Mouse (Mus musculus): Measurements from ENCODE around the gene Mrpl45. TPM values are rescaled to one million over a fixed set of nuclear protein-coding genes. Genes with fewer than 3 reads are reported as not detected.
"Not testable (repeated sequence)": the region's sequence is repeated elsewhere in the genome, so short reads cannot be mapped to it uniquely, and the experiment has no call there.

Mrpl45 gene
- polyA plus RNA-seq, 1 experiment, result 103 TPM

DNA sequence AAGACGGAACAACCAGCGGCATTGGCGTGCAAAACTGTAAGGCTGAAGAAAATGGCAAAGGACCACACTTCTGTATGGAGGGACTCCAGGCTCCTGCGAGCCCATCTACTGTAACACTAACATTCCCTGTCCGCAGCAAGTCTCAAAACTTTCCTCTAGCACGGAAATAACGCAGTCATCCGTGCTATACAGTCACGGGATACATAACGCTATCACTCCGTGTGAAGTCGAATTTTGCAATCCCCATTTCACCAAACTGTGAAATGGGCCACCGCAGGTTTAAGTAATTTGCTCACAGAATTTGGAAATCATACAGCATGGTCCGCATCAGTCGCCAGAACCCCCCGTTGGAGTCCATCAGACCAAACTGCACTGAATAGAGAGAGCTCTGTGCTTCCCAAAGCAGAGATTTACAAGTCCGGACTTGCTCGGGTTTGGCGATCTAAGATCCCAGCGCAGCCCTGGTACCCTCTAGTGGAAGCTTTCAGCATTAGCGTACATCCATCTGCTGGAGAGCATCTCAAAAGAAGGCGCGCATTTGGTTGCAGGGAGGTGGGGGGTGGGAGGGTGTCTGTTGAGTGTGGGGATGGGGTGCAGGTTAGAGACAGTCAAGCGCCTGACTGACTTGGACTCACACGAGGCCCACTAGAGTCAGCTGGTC, 5.5 kb upstream of the Mrpl45 start:
- Histone ChIP-seq H3K4me3 (ENCODE audit: low read depth, low read length) (peak overlapping the region; percentile 86), H3K27ac (ENCODE audit: insufficient read depth, low read length) (peak overlapping the region; percentile 99), H3K36me3 (ENCODE audit: control insufficient read depth, insufficient read depth, low read length, poor library complexity, severe bottlenecking) (no peaks in the 10 kb centered on the region), H3K9ac (ENCODE audit: low read depth, poor library complexity, severe bottlenecking) (peak overlapping the region; percentile 98), H3K27me3 (ENCODE audit: control insufficient read depth, insufficient read depth, low read length, poor library complexity, severe bottlenecking) (no peaks in the 10 kb centered on the region), H3K9me3 (replicated peaks; ENCODE audit: control insufficient read depth, insufficient read depth, low read length, poor library complexity, severe bottlenecking) (no peaks in the 10 kb centered on the region), H3K4me1 (ENCODE audit: control insufficient read depth, insufficient read depth, low read length) (peaks cover 2% of the 10 kb centered on the region)
- TF ChIP-seq CTCF (IDR thresholded peaks at IDR 0.05; ENCODE audit: low read depth, low read length), result peak; percentile 78
- TF ChIP-seq POLR2A (IDR thresholded peaks at IDR 0.05; ENCODE audit: insufficient read depth, low read length), result peak; percentile 19
- peak; percentile 90 for TF ChIP-seq EP300 (IDR thresholded peaks at IDR 0.05; ENCODE audit: insufficient read depth, low read depth, low read length)

DNA sequence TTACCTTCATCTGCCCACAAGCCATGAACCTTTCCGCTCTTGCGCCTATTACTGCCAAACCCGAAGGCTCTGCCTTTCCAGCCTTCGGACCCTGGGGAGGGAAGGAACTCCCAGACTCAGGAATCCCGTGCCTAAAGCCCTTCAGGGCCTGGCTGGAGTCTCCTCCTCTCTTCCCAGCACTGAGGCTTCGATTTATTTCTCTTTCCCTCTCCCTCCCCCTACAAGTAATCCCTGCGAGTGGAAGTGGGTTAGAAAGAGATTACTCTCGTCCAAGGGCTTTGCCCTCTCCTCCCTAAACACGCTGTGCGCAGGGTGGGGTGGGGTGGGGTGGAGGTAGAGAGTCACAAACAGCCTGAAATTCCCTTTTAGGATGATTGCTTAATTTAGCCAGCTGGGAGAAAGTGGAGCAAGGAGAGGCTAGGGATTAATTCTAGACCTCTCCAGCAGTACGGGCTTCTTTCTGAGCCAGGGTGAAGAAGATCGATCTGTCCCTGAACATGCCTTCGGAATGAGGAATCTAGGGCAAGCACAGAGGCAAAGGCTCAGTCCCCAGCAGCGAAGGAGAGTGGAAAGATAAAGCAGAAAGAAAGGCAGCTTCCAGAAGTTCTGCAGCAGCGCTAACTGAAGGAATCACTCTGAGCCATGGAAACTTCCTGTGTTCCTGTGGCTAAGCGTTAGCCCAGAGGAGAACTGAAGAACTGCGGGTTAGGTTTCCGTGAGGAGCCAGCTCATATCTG, 4.5 kb upstream of the Mrpl45 start:
- Histone ChIP-seq H3K4me3 (ENCODE audit: low read depth, low read length) (peak overlapping the region; percentile 31), H3K27ac (ENCODE audit: insufficient read depth, low read length) (peak overlapping the region; percentile 97), H3K36me3 (ENCODE audit: control insufficient read depth, insufficient read depth, low read length, poor library complexity, severe bottlenecking) (no peaks in the 10 kb centered on the region), H3K4me1 (ENCODE audit: control insufficient read depth, insufficient read depth, low read length) (peaks cover 2% of the 10 kb centered on the region), H3K9me3 (replicated peaks; ENCODE audit: control insufficient read depth, insufficient read depth, low read length, poor library complexity, severe bottlenecking) (no peaks in the 10 kb centered on the region), H3K27me3 (ENCODE audit: control insufficient read depth, insufficient read depth, low read length, poor library complexity, severe bottlenecking) (no peaks in the 10 kb centered on the region), H3K9ac (ENCODE audit: low read depth, poor library complexity, severe bottlenecking) (peak overlapping the region; percentile 98)
- TF ChIP-seq POLR2A (IDR thresholded peaks at IDR 0.05; ENCODE audit: insufficient read depth, low read length) (no peak), EP300 (IDR thresholded peaks at IDR 0.05; ENCODE audit: insufficient read depth, low read depth, low read length) (0 out of 2 replicates have a peak, but pooled peaks have one; percentile 6)

DNA sequence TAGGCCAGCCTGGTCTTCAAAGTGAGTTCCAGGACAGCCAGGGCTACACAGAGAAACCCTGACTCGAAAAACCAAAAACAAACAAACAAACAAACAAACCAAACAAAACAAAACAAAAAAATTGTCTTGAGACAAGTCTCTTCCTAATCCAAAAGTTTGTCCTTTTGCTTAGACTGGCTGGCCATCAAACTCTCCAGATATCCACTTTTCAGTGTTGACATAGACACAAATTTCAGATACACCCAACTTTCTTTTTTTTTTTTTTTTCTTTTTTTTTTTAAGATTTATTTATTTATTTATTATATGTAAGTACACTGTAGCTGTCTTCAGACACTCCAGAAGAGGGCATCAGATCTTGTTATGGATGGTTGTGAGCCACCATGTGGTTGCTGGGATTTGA, 2.6 kb upstream of the Mrpl45 start:
- not testable (repeated sequence) for H3K9ac ChIP-seq (ENCODE audit: low read depth, poor library complexity, severe bottlenecking); H3K27me3 ChIP-seq (ENCODE audit: control insufficient read depth, insufficient read depth, low read length, poor library complexity, severe bottlenecking); H3K4me3 ChIP-seq (ENCODE audit: low read depth, low read length); H3K4me1 ChIP-seq (ENCODE audit: control insufficient read depth, insufficient read depth, low read length); H3K9me3 ChIP-seq (replicated peaks; ENCODE audit: control insufficient read depth, insufficient read depth, low read length, poor library complexity, severe bottlenecking); H3K27ac ChIP-seq (ENCODE audit: insufficient read depth, low read length)
- peaks cover 10% of the 10 kb centered on the region; the same call in 1 of the 2 replicates for H3K36me3 ChIP-seq (ENCODE audit: control insufficient read depth, insufficient read depth, low read length, poor library complexity, severe bottlenecking)

GRCm38 (mm10) chr11:97314110-97314509, 1.4 kb upstream of the Mrpl45 start:
- Histone ChIP-seq H3K9ac (ENCODE audit: low read depth, poor library complexity, severe bottlenecking) (no peak overlapping the region), H3K36me3 (ENCODE audit: control insufficient read depth, insufficient read depth, low read length, poor library complexity, severe bottlenecking) (peaks cover 13% of the 10 kb centered on the region; the same call in 1 of the 2 replicates), H3K27ac (ENCODE audit: insufficient read depth, low read length) (no peak overlapping the region), H3K27me3 (ENCODE audit: control insufficient read depth, insufficient read depth, low read length, poor library complexity, severe bottlenecking) (no peaks in the 10 kb centered on the region), H3K9me3 (replicated peaks; ENCODE audit: control insufficient read depth, insufficient read depth, low read length, poor library complexity, severe bottlenecking) (no peaks in the 10 kb centered on the region), H3K4me1 (ENCODE audit: control insufficient read depth, insufficient read depth, low read length) (no peaks in the 10 kb centered on the region), H3K4me3 (ENCODE audit: low read depth, low read length) (no peak overlapping the region)
- peak; percentile 15 for TF ChIP-seq CTCF (IDR thresholded peaks at IDR 0.05; ENCODE audit: low read depth, low read length)
- no peak for TF ChIP-seq EP300 (IDR thresholded peaks at IDR 0.05; ENCODE audit: insufficient read depth, low read depth, low read length)

- H3K27me3 ChIP-seq (ENCODE audit: control insufficient read depth, insufficient read depth, low read length, poor library complexity, severe bottlenecking), result no peaks in the 10 kb centered on the region
- no peaks in the 10 kb centered on the region for H3K4me1 ChIP-seq (ENCODE audit: control insufficient read depth, insufficient read depth, low read length)
- peaks cover 14% of the 10 kb centered on the region for H3K36me3 ChIP-seq (ENCODE audit: control insufficient read depth, insufficient read depth, low read length, poor library complexity, severe bottlenecking)
- TF ChIP-seq POLR2A (IDR thresholded peaks at IDR 0.05; ENCODE audit: insufficient read depth, low read length), result no peak
- no peak for TF ChIP-seq EP300 (IDR thresholded peaks at IDR 0.05; ENCODE audit: insufficient read depth, low read depth, low read length)
- TF ChIP-seq CTCF (IDR thresholded peaks at IDR 0.05; ENCODE audit: low read depth, low read length), result no peak
- peak overlapping the region; percentile 69 for H3K27ac ChIP-seq (ENCODE audit: insufficient read depth, low read length)
- H3K9me3 ChIP-seq (replicated peaks; ENCODE audit: control insufficient read depth, insufficient read depth, low read length, poor library complexity, severe bottlenecking), result no peaks in the 10 kb centered on the region
- no peak overlapping the region; the same call in 1 of the 2 replicates for H3K4me3 ChIP-seq (ENCODE audit: low read depth, low read length)
- peak overlapping the region; percentile 25; the same call in 1 of the 2 replicates for H3K9ac ChIP-seq (ENCODE audit: low read depth, poor library complexity, severe bottlenecking)
Measured at GRCm38 (mm10) chr11:97314751-97315503, 589 bp upstream of the Mrpl45 start.

DNA sequence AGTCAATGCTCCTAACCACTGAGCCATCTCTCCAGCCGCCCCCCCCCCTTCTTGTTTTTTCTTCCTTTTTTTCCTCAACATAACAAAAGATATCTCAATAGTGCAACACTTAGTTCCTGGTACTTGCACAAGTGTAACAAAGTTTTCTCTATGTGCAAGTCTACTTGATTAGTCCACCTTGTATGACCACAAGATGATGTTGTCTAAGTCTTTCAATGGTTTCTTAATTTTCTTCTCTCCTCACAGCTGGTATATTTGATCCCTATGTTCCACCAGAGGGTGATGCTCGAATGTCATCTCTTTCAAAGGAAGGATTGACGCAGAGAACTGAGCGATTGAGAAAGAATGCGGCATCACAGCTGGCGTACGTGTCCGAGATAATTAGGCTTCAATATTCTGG, 5.7 kb downstream of the Mrpl45 start:
- Histone ChIP-seq H3K9me3 (replicated peaks; ENCODE audit: control insufficient read depth, insufficient read depth, low read length, poor library complexity, severe bottlenecking) (no peaks in the 10 kb centered on the region), H3K27ac (ENCODE audit: insufficient read depth, low read length) (peak overlapping the region; percentile 86), H3K9ac (ENCODE audit: low read depth, poor library complexity, severe bottlenecking) (no peak overlapping the region), H3K27me3 (ENCODE audit: control insufficient read depth, insufficient read depth, low read length, poor library complexity, severe bottlenecking) (no peaks in the 10 kb centered on the region), H3K36me3 (ENCODE audit: control insufficient read depth, insufficient read depth, low read length, poor library complexity, severe bottlenecking) (peaks cover 39% of the 10 kb centered on the region), H3K4me1 (ENCODE audit: control insufficient read depth, insufficient read depth, low read length) (no peaks in the 10 kb centered on the region), H3K4me3 (ENCODE audit: low read depth, low read length) (no peak overlapping the region)
- TF ChIP-seq EP300 (IDR thresholded peaks at IDR 0.05; ENCODE audit: insufficient read depth, low read depth, low read length), result no peak
